Mouse (Mus musculus): ENCODE measurements around the gene 2010111I01Rik. TPM values are rescaled to one million over a fixed set of nuclear protein-coding genes. Genes with fewer than 3 reads are reported as not detected.

2010111I01Rik gene
- polyA plus RNA-seq, 1 experiment from 2014 or later, result 16.3 TPM

- Histone ChIP-seq H3K9me3 (replicated peaks; ENCODE audit: control insufficient read depth, low read length) (no peaks in the 10 kb centered on the region), H3K4me3 (ENCODE audit: low read depth, low read length) (no peak overlapping the region), H3K9ac (ENCODE audit: low read depth, low read length) (no peak overlapping the region), H3K4me2 (ENCODE audit: low read depth, low read length) (no peak overlapping the region), H3K27ac (ENCODE audit: low read length) (no peak overlapping the region), H3K27me3 (ENCODE audit: control insufficient read depth, insufficient read depth, low read depth, low read length) (no peaks in the 10 kb centered on the region), H3K36me3 (ENCODE audit: control insufficient read depth, insufficient read depth) (no peaks in the 10 kb centered on the region), H3K4me1 (ENCODE audit: control insufficient read depth, low read depth, low read length) (peaks cover 8% of the 10 kb centered on the region)
- WGBS (ENCODE audit: insufficient replicate concordance), result 70% methylated on average over 5 of the region's 5 CpGs
- no peak for ATAC-seq (ENCODE audit: low read depth)
Observed at GRCm38 (mm10) chr13:63316407-63316806, 351.7 kb downstream of the 2010111I01Rik start.

GRCm38 (mm10) chr13:63317681-63318104, 353.0 kb downstream of the 2010111I01Rik start:
- no peak overlapping the region for H3K4me2 ChIP-seq (ENCODE audit: low read depth, low read length)
- H3K9ac ChIP-seq (ENCODE audit: low read depth, low read length), result no peak overlapping the region
- WGBS (ENCODE audit: insufficient replicate concordance), result 48% methylated on average over 7 of the region's 7 CpGs
- no peak for ATAC-seq (ENCODE audit: low read depth)
- H3K4me3 ChIP-seq (ENCODE audit: low read depth, low read length), result no peak overlapping the region
- H3K36me3 ChIP-seq (ENCODE audit: control insufficient read depth, insufficient read depth), result no peaks in the 10 kb centered on the region
- H3K27ac ChIP-seq (ENCODE audit: low read length), result no peak overlapping the region
- H3K9me3 ChIP-seq (replicated peaks; ENCODE audit: control insufficient read depth, low read length), result no peaks in the 10 kb centered on the region
- peaks cover 8% of the 10 kb centered on the region for H3K4me1 ChIP-seq (ENCODE audit: control insufficient read depth, low read depth, low read length)
- H3K27me3 ChIP-seq (ENCODE audit: control insufficient read depth, insufficient read depth, low read depth, low read length), result no peaks in the 10 kb centered on the region

- H3K9ac ChIP-seq (ENCODE audit: low read depth, low read length), result no peak overlapping the region
- no peaks in the 10 kb centered on the region for H3K36me3 ChIP-seq (ENCODE audit: control insufficient read depth, insufficient read depth)
- no peak overlapping the region for H3K27ac ChIP-seq (ENCODE audit: low read length)
- WGBS (ENCODE audit: insufficient replicate concordance), result 89% methylated on average over 7 of the region's 7 CpGs
- H3K27me3 ChIP-seq (ENCODE audit: control insufficient read depth, insufficient read depth, low read depth, low read length), result no peaks in the 10 kb centered on the region
- no peaks in the 10 kb centered on the region for H3K9me3 ChIP-seq (replicated peaks; ENCODE audit: control insufficient read depth, low read length)
- H3K4me1 ChIP-seq (ENCODE audit: control insufficient read depth, low read depth, low read length), result peaks cover 3% of the 10 kb centered on the region
- no peak overlapping the region for H3K4me2 ChIP-seq (ENCODE audit: low read depth, low read length)
- H3K4me3 ChIP-seq (ENCODE audit: low read depth, low read length), result no peak overlapping the region
- ATAC-seq (ENCODE audit: low read depth), result no peak
Observed at GRCm38 (mm10) chr13:63319814-63320213, 355.1 kb downstream of the 2010111I01Rik start.

- peak; percentile 20; the same call in 1 of the 2 replicates for ATAC-seq (ENCODE audit: low read depth)
- H3K4me2 ChIP-seq (ENCODE audit: low read depth, low read length), result no peak overlapping the region
- 62% methylated on average over 5 of the region's 5 CpGs for WGBS (ENCODE audit: insufficient replicate concordance)
- H3K27me3 ChIP-seq (ENCODE audit: control insufficient read depth, insufficient read depth, low read depth, low read length), result no peaks in the 10 kb centered on the region
- H3K4me3 ChIP-seq (ENCODE audit: low read depth, low read length), result no peak overlapping the region
- no peaks in the 10 kb centered on the region for H3K36me3 ChIP-seq (ENCODE audit: control insufficient read depth, insufficient read depth)
- H3K9ac ChIP-seq (ENCODE audit: low read depth, low read length), result no peak overlapping the region
- no peak overlapping the region for H3K27ac ChIP-seq (ENCODE audit: low read length)
- H3K4me1 ChIP-seq (ENCODE audit: control insufficient read depth, low read depth, low read length), result peaks cover 10% of the 10 kb centered on the region
- no peaks in the 10 kb centered on the region for H3K9me3 ChIP-seq (replicated peaks; ENCODE audit: control insufficient read depth, low read length)
Observed at GRCm38 (mm10) chr13:63321689-63322088, 357.0 kb downstream of the 2010111I01Rik start.

GRCm38 (mm10) chr13:63322756-63323155, 358.1 kb downstream of the 2010111I01Rik start:
- ATAC-seq (ENCODE audit: low read depth), result no peak
- Histone ChIP-seq H3K9ac (ENCODE audit: low read depth, low read length) (no peak overlapping the region), H3K4me1 (ENCODE audit: control insufficient read depth, low read depth, low read length) (peaks cover 10% of the 10 kb centered on the region), H3K9me3 (replicated peaks; ENCODE audit: control insufficient read depth, low read length) (no peaks in the 10 kb centered on the region), H3K27ac (ENCODE audit: low read length) (no peak overlapping the region), H3K36me3 (ENCODE audit: control insufficient read depth, insufficient read depth) (no peaks in the 10 kb centered on the region), H3K4me3 (ENCODE audit: low read depth, low read length) (no peak overlapping the region), H3K4me2 (ENCODE audit: low read depth, low read length) (no peak overlapping the region), H3K27me3 (ENCODE audit: control insufficient read depth, insufficient read depth, low read depth, low read length) (no peaks in the 10 kb centered on the region)
- WGBS (ENCODE audit: insufficient replicate concordance), result 76% methylated on average over 6 of the region's 6 CpGs

- no peak overlapping the region for H3K4me2 ChIP-seq (ENCODE audit: low read depth, low read length)
- H3K36me3 ChIP-seq (ENCODE audit: control insufficient read depth, insufficient read depth), result no peaks in the 10 kb centered on the region
- peaks cover 10% of the 10 kb centered on the region for H3K4me1 ChIP-seq (ENCODE audit: control insufficient read depth, low read depth, low read length)
- H3K27ac ChIP-seq (ENCODE audit: low read length), result no peak overlapping the region
- no peak overlapping the region for H3K9ac ChIP-seq (ENCODE audit: low read depth, low read length)
- H3K4me3 ChIP-seq (ENCODE audit: low read depth, low read length), result no peak overlapping the region
- H3K9me3 ChIP-seq (replicated peaks; ENCODE audit: control insufficient read depth, low read length), result no peaks in the 10 kb centered on the region
- H3K27me3 ChIP-seq (ENCODE audit: control insufficient read depth, insufficient read depth, low read depth, low read length), result no peaks in the 10 kb centered on the region
- 73% methylated on average over 9 of the region's 9 CpGs for WGBS (ENCODE audit: insufficient replicate concordance)
- no peak for ATAC-seq (ENCODE audit: low read depth)
Observed at GRCm38 (mm10) chr13:63323286-63324075, 358.8 kb downstream of the 2010111I01Rik start.

- no peaks in the 10 kb centered on the region for H3K27me3 ChIP-seq (ENCODE audit: control insufficient read depth, insufficient read depth, low read depth, low read length)
- no peak overlapping the region for H3K27ac ChIP-seq (ENCODE audit: low read length)
- no peaks in the 10 kb centered on the region for H3K36me3 ChIP-seq (ENCODE audit: control insufficient read depth, insufficient read depth)
- peaks cover 10% of the 10 kb centered on the region for H3K4me1 ChIP-seq (ENCODE audit: control insufficient read depth, low read depth, low read length)
- H3K9me3 ChIP-seq (replicated peaks; ENCODE audit: control insufficient read depth, low read length), result no peaks in the 10 kb centered on the region
- no peak overlapping the region for H3K4me3 ChIP-seq (ENCODE audit: low read depth, low read length)
- 65% methylated on average over 3 of the region's 3 CpGs for WGBS (ENCODE audit: insufficient replicate concordance)
- H3K4me2 ChIP-seq (ENCODE audit: low read depth, low read length), result no peak overlapping the region
- ATAC-seq (ENCODE audit: low read depth), result no peak
- no peak overlapping the region for H3K9ac ChIP-seq (ENCODE audit: low read depth, low read length)
Observed at GRCm38 (mm10) chr13:63324311-63324710, 359.6 kb downstream of the 2010111I01Rik start.

GRCm38 (mm10) chr13:63324978-63325848, 360.5 kb downstream of the 2010111I01Rik start:
- ATAC-seq (ENCODE audit: low read depth), result peak; percentile 31; the same call in 1 of the 2 replicates
- Histone ChIP-seq H3K36me3 (ENCODE audit: control insufficient read depth, insufficient read depth) (no peaks in the 10 kb centered on the region), H3K9ac (ENCODE audit: low read depth, low read length) (no peak overlapping the region), H3K4me2 (ENCODE audit: low read depth, low read length) (no peak overlapping the region), H3K27ac (ENCODE audit: low read length) (no peak overlapping the region), H3K4me3 (ENCODE audit: low read depth, low read length) (no peak overlapping the region), H3K27me3 (ENCODE audit: control insufficient read depth, insufficient read depth, low read depth, low read length) (no peaks in the 10 kb centered on the region), H3K9me3 (replicated peaks; ENCODE audit: control insufficient read depth, low read length) (no peaks in the 10 kb centered on the region), H3K4me1 (ENCODE audit: control insufficient read depth, low read depth, low read length) (peaks cover 10% of the 10 kb centered on the region)
- 45% methylated on average over 10 of the region's 10 CpGs for WGBS (ENCODE audit: insufficient replicate concordance)

GRCm38 (mm10) chr13:63326015-63326414, 361.3 kb downstream of the 2010111I01Rik start:
- no peaks in the 10 kb centered on the region for H3K9me3 ChIP-seq (replicated peaks; ENCODE audit: control insufficient read depth, low read length)
- no peak overlapping the region for H3K4me3 ChIP-seq (ENCODE audit: low read depth, low read length)
- ATAC-seq (ENCODE audit: low read depth), result peak; percentile 65
- 49% methylated on average over 2 of the region's 2 CpGs for WGBS (ENCODE audit: insufficient replicate concordance)
- no peaks in the 10 kb centered on the region for H3K27me3 ChIP-seq (ENCODE audit: control insufficient read depth, insufficient read depth, low read depth, low read length)
- no peak overlapping the region for H3K9ac ChIP-seq (ENCODE audit: low read depth, low read length)
- no peak overlapping the region for H3K4me2 ChIP-seq (ENCODE audit: low read depth, low read length)
- H3K27ac ChIP-seq (ENCODE audit: low read length), result no peak overlapping the region
- peaks cover 10% of the 10 kb centered on the region for H3K4me1 ChIP-seq (ENCODE audit: control insufficient read depth, low read depth, low read length)
- no peaks in the 10 kb centered on the region for H3K36me3 ChIP-seq (ENCODE audit: control insufficient read depth, insufficient read depth)
